Mouse (Mus musculus) heart, postnatal 0 days (tissue): ENCODE data around the gene 1110032A03Rik. TPM values are rescaled to one million over a fixed set of nuclear protein-coding genes. Genes with fewer than 3 reads are reported as not detected.
A peak's percentile ranks its signal among the peaks of the same experiment; 100 is the strongest.

Source experiments
- ATAC-seq: fragments of 200-750 bp; cut with Nextera tagmentation; 2 replicates; pipeline ENCODE4 v1.8.0; 2017; ENCODE audit warnings: low read depth, moderate number of reproducible peaks, moderate library complexity; ENCODE audit not compliant: insufficient read depth
- DNase-seq: peaks from one replicate; pipeline ENCODE4 v3.0.0-alpha.2; 2016; ENCODE audit warnings: low spot score
- H3K27ac ChIP-seq: fragments of 300-500 bp; sonication (generic); 2 replicates; pipeline ENCODE4 v1.5.1; 2014; ENCODE audit warnings: low read depth, mild to moderate bottlenecking
- H3K27me3 ChIP-seq: fragments of 300-500 bp; sonication (generic); 2 replicates; pipeline ENCODE4 v1.6.1; 2014; ENCODE audit warnings: low read length, mixed read lengths; ENCODE audit not compliant: control insufficient read depth, insufficient read depth
- H3K36me3 ChIP-seq: fragments of 300-500 bp; sonication (generic); replicated peaks from 2 replicates; pipeline ENCODE4 v1.6.1; 2014; ENCODE audit warnings: low read length, mixed read lengths; ENCODE audit not compliant: control insufficient read depth, insufficient read depth
- H3K4me1 ChIP-seq: fragments of 300-500 bp; sonication (generic); 2 replicates; pipeline ENCODE4 v1.6.1; 2014; ENCODE audit warnings: antibody characterized with exemption; ENCODE audit not compliant: control insufficient read depth, insufficient read depth
- H3K4me2 ChIP-seq: fragments of 300-500 bp; sonication (generic); 2 replicates; pipeline ENCODE4 v1.6.1; 2014; ENCODE audit warnings: low read depth, mild to moderate bottlenecking, low read length, moderate library complexity
- H3K4me3 ChIP-seq: fragments of 300-500 bp; sonication (generic); 2 replicates; pipeline ENCODE4 v1.5.1; 2014; ENCODE audit warnings: low read depth, low read length
- H3K9ac ChIP-seq: fragments of 300-500 bp; sonication (generic); replicated peaks from 2 replicates; pipeline ENCODE4 v1.6.1; 2014; ENCODE audit warnings: low read depth, low read length, mixed read lengths
- H3K9me3 ChIP-seq: fragments of 300-500 bp; sonication (generic); replicated peaks from 2 replicates; pipeline ENCODE4 v1.6.1; 2016; ENCODE audit warnings: low read length; ENCODE audit not compliant: control insufficient read depth
- CTCF ChIP-seq: IDR thresholded peaks from 2 replicates; pipeline ENCODE4 v1.5.1; 2016; ENCODE audit warnings: antibody characterized with exemption, control low read depth, low read depth
- EP300 ChIP-seq: IDR thresholded peaks from 2 replicates; pipeline ENCODE4 v1.6.1; 2016; ENCODE audit warnings: antibody characterized with exemption, low read depth
- WGBS: fragments of 180-500 bp; shearing (Covaris S2); extraction: QIAGEN DNeasy Blood & Tissue Kit; methylation state at CpG from one replicate; pipeline ENCODE4 v1.1.7; 2014; 5-methylcytosine and 5-hydroxymethylcytosine counted together
- polyA plus RNA-seq: library from polyadenylated mRNA; unstranded; fragments of >200 nt; fragmentation: Nextera tagmentation; extraction: Ambion mirVana; gene quantifications from 2 replicates; pipeline ENCODE4 v1.2.1, GENCODE M21; 2015
- total RNA-seq: library from RNA; depleted of rRNA; stranded (reverse); fragments of >200 nt; gene quantifications from 2 replicates; pipeline ENCODE4 v1.2.3, GENCODE M21; 2014; ENCODE audit warnings: low replicate concordance

Gene 1110032A03Rik
- total and polyA plus RNA-seq, 2 experiments from 2014 or later = 8.0 to 32.6 TPM

DNA sequence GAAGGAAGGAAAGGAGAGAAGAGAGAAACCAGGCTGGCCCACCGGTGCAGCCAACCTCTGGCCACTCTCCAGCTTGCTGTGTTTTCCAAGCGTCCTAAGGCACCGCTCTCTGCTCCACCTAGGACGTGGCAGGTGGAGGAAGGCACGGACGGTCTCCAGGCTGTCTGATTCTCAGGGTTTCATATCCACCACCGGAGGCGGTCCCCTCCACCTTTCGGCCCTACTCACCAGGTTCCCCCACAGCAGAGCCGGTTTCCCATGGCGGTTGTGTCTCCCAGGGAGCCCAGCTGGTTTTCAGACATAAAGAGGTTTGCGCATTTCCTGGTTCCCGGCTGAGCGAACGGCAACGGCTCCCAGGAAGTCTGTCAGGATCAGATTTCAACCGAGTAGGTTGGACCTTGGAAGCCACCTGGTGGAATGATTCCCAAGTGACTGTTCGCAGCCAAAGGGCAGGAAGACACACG lies 29.1 kb downstream of the 1110032A03Rik start, which contains the start of gene 2310030G06Rik:
TSS of gene 2310030G06Rik (minus strand) at position 323 of the 464 bp plus-strand sequence.
- H3K9ac ChIP-seq = peak within 1 kb of the TSS; percentile 64
- H3K4me3 ChIP-seq = peak within 1 kb of the TSS; percentile 47
- ATAC-seq = peak; percentile 48; the same call in 1 of the 2 replicates
- TF ChIP-seq EP300 (no peak), CTCF (peak; percentile 20; the same call in 1 of the 2 replicates)
- H3K27me3 ChIP-seq = no peaks in the 10 kb centered on the region
- peak within 1 kb of the TSS; percentile 61 for H3K4me2 ChIP-seq
- DNase-seq = peak; percentile 53
- peaks cover 26% of the 10 kb centered on the region; the same call in 1 of the 2 replicates for H3K4me1 ChIP-seq
- H3K36me3 ChIP-seq = no peaks in the 10 kb centered on the region
- no peaks in the 10 kb centered on the region for H3K9me3 ChIP-seq
- 4% methylated on average over 19 of the region's 19 CpGs for WGBS
- peak within 1 kb of the TSS; percentile 83 for H3K27ac ChIP-seq

DNA sequence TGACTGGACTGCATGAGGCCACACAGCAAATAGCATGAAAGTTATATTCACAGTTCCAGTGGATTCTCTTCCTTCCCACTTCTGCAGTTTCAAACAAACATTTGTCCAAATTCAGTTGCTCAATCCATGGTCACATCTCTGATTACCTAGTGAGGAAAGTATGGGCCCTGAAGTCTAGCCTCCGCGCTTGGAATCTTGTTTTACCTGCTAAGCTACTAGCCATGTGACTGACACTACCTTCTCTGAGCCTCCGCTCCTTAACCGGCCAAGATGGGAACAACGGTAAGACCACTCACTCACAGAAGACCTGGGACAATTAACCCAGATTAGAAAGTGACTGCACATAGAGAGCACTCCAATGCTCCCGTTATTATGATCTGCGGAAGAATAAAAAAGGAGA lies 29.5 kb downstream of the 1110032A03Rik start:
- Histone ChIP-seq H3K4me2 (peak overlapping the region; percentile 61), H3K27me3 (no peaks in the 10 kb centered on the region), H3K4me3 (peak overlapping the region; percentile 47), H3K9me3 (no peaks in the 10 kb centered on the region), H3K9ac (peak overlapping the region; percentile 64), H3K36me3 (no peaks in the 10 kb centered on the region), H3K27ac (peak overlapping the region; percentile 83), H3K4me1 (peaks cover 26% of the 10 kb centered on the region; the same call in 1 of the 2 replicates)
- 20% methylated on average over 7 of the region's 7 CpGs for WGBS
- DNase-seq (no peak), ATAC-seq (no peak)
- no peak for TF ChIP-seq EP300
- no peak for TF ChIP-seq CTCF

DNA sequence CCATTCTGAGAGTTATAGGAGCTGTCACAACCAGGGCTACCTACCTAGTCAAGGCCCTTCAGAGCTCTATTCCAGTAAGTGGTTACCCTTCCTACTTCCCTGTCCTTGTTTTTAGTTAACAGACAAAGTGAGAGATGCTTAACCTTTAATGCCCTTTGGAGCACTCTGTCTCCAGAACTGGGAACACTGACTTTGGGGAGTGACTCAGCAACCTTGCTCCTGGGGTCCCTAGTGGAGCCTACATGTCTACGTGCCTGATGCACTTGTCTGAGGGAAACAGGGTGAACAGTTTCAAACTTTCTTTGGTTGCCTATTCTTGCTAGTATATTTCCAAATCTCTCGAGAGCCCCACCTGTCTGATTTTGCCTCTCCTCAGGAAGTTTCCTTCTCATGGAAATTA lies 32.6 kb downstream of the 1110032A03Rik start:
- Histone ChIP-seq H3K4me3 (no peak overlapping the region), H3K9me3 (no peaks in the 10 kb centered on the region), H3K27ac (peak overlapping the region; percentile 41; the same call in 1 of the 2 replicates), H3K4me2 (no peak overlapping the region), H3K36me3 (no peaks in the 10 kb centered on the region), H3K27me3 (no peaks in the 10 kb centered on the region), H3K4me1 (peaks cover 22% of the 10 kb centered on the region; the same call in 1 of the 2 replicates), H3K9ac (no peak overlapping the region)
- ATAC-seq (no peak), DNase-seq (no peak)
- TF ChIP-seq CTCF (no peak), EP300 (no peak)
- WGBS = 56% methylated on average over 2 of the region's 2 CpGs

DNA sequence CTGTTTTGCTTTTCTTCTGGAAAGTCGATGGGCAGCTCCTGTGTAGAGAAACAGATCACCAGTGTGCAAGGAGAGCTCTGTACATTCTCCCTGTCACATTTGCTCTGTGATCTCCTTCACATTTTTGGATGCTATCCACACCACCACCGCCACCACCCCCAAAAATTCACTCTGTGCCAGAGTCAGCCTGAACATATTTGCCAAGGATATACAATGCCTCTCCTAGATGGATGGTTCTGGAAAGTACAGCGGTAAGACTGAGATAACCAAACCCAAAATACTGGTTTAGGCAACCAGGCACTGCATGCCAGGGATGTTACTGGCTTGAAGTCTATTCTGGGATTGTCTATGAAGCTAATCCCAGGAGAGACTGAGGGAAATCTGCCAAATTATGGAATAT lies 33.1 kb downstream of the 1110032A03Rik start:
- TF ChIP-seq EP300 (no peak), CTCF (no peak)
- Histone ChIP-seq H3K4me3 (no peak overlapping the region), H3K4me1 (peaks cover 17% of the 10 kb centered on the region; the same call in 1 of the 2 replicates), H3K27me3 (no peaks in the 10 kb centered on the region), H3K9me3 (no peaks in the 10 kb centered on the region), H3K4me2 (no peak overlapping the region), H3K9ac (no peak overlapping the region), H3K36me3 (no peaks in the 10 kb centered on the region), H3K27ac (peak overlapping the region; percentile 41)
- ATAC-seq (no peak), DNase-seq (no peak)
- WGBS = 38% methylated on average over 3 of the region's 3 CpGs

DNA sequence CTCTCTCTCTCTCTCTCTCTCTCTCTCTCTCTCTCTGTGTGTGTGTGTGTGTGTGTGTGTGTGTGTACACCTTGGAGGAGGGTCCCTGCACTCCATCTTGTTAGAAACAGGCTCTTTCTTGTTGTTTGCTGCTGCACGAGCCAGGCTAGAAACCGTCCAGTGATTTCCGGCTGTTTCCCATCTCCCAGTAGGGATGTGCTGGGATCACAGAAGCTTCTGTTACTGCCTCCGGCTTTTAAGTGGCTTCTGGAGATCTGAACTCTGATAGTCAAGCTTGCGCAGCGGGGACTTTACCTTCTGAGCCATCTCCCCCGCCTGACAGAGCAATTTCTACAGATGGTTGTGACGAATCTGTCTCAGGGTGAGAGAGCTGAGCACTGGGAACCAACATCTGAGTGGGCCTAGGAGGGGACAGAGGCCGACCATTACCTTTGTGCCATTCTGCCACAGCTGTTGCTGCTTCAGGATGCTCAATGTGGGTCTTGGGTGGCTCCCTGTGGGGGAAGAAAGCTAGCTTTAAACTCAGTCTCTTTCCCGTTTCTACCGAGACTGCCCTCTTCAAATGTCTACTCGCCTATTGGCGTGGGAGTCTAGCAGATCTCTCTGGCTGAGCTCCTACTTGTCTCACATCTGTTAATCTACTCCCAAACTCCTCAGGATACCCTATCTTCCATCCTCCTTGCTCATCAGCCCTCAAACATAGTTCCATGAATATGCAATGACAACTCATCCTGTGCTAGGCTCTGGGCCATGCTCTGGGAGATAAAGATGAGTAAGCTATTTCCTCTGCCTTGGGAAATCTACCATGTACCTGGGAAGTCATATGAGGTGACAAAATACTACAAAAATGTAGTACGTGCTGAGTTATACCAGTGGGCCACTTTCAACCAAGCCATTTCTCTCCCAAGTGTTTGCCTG lies 34.2 kb downstream of the 1110032A03Rik start:
- WGBS = 73% methylated on average over 14 of the region's 14 CpGs
- no peak overlapping the region for H3K4me2 ChIP-seq
- no peak for TF ChIP-seq EP300
- no peaks in the 10 kb centered on the region for H3K36me3 ChIP-seq
- no peaks in the 10 kb centered on the region for H3K9me3 ChIP-seq
- ATAC-seq = no peak
- no peak overlapping the region for H3K9ac ChIP-seq
- no peaks in the 10 kb centered on the region for H3K27me3 ChIP-seq
- peak overlapping the region; percentile 41; the same call in 1 of the 2 replicates for H3K27ac ChIP-seq
- H3K4me3 ChIP-seq = no peak overlapping the region
- peaks cover 9% of the 10 kb centered on the region; the same call in 1 of the 2 replicates for H3K4me1 ChIP-seq
- no peak for DNase-seq
